Mouse (Mus musculus): ENCODE data around the gene Cnrip1.

The Cnrip1 gene

GRCm38 (mm10) chr11:17112419-17113090 is 61.2 kb downstream of the Cnrip1 start:
- no peak for DNase-seq

GRCm38 (mm10) chr11:17126418-17126817 is 75.0 kb downstream of the Cnrip1 start:
- DNase-seq, result no peak
